Comparison of ENCODE assay signal across 19 mouse cellular contexts in genomic region chr10:109799246-109799645, GRCm38 (mm10).
"Had no signal": no experiment of that assay in that cellular context is flagged by ENCODE, and none has a peak within 500 bp of the region (broad histone marks: within the 10 kb centered on the region; RNA-seq: fewer than 3 reads in every experiment).

No protein-coding gene starts in this region.

- ATAC-seq: inflammation-experienced regulatory T-cells, adult 6 months; intestine, embryonic 16.5 days; midbrain, embryonic 16.5 days had no signal

- H3K27me3 ChIP-seq: liver, embryonic 13.5 days; midbrain, embryonic 12.5 days; neural tube, embryonic 13.5 days; stomach, embryonic 15.5 days had no signal

- H3K4me3 ChIP-seq: liver, embryonic 13.5 days; midbrain, embryonic 12.5 days; myocyte; neural tube, embryonic 13.5 days; stomach, embryonic 15.5 days had no signal

- DNase-seq: kidney, adult 18-20 months; kidney, adult 9 months; kidney, postnatal 14 days; kidney, postnatal 4 days; liver, embryonic 13.5 days; lung, adult 2 months; lung, postnatal 14 days; lung, postnatal 4 days; right cerebral cortex, postnatal 25 days; spleen, adult 18-20 months; thymus, adult 18-20 months; thymus, postnatal 36 days had no signal

- H3K4me1 ChIP-seq: liver, embryonic 13.5 days; stomach, embryonic 15.5 days had no signal

- H3K27ac ChIP-seq: liver, embryonic 13.5 days; midbrain, embryonic 12.5 days; neural tube, embryonic 13.5 days; stomach, embryonic 15.5 days had no signal
